Mouse (Mus musculus): Measurements from ENCODE around the gene C7. TPM values are rescaled to one million over a fixed set of nuclear protein-coding genes. Genes with fewer than 3 reads are reported as not detected.
"Not testable (repeated sequence)": the region's sequence is repeated elsewhere in the genome, so short reads cannot be mapped to it uniquely, and the experiment has no call there.

The C7 gene
- 6.2 and 7.6 TPM in 2 replicates for total RNA-seq (2021)
- long read RNA-seq, experiment 1, transcript C7-201 (18 exons, 2,676 nt), result major isoform, 6 of 8 reads
- long read RNA-seq, experiment 1, partial matches to known transcripts, result 0 of 8 reads
- long read RNA-seq, experiment 1, other reads (novel, unspliced or antisense), result 2 of 8 reads
- long read RNA-seq, experiment 2, partial matches to known transcripts, result 1 of 3 reads
- long read RNA-seq, experiment 2, other reads (novel, unspliced or antisense), result 0 of 3 reads

GRCm38 (mm10) chr15:5063635-5064034, at the start of gene C7:
C7 (minus strand) TSS chr15:5063740.
- DNase-seq, result no peak

GRCm38 (mm10) chr15:5112651-5113050, 49.1 kb upstream of the C7 start:
- DNase-seq, result no peak

- no peak for DNase-seq
Measured at GRCm38 (mm10) chr15:5108655-5109040, 45.1 kb upstream of the C7 start.

- DNase-seq, result no peak
Measured at GRCm38 (mm10) chr15:5107686-5108654, 44.4 kb upstream of the C7 start, which contains the start of gene Card6. Card6 (minus strand) TSS chr15:5108539.

- DNase-seq, result no peak
Measured at GRCm38 (mm10) chr15:5106293-5106692, 42.8 kb upstream of the C7 start.

- no peak for DNase-seq
Measured at GRCm38 (mm10) chr15:5105891-5106290, 42.4 kb upstream of the C7 start.

- no peak for DNase-seq
Measured at GRCm38 (mm10) chr15:5102312-5102711, 38.8 kb upstream of the C7 start.

- DNase-seq, result no peak
Measured at GRCm38 (mm10) chr15:5097376-5097775, 33.8 kb upstream of the C7 start.

- no peak for DNase-seq
Measured at GRCm38 (mm10) chr15:5095534-5096301, 32.2 kb upstream of the C7 start.

GRCm38 (mm10) chr15:5090131-5090530, 26.6 kb upstream of the C7 start:
- DNase-seq, result no peak

GRCm38 (mm10) chr15:5088850-5089608, 25.5 kb upstream of the C7 start:
- no peak for DNase-seq

GRCm38 (mm10) chr15:5086162-5086561, 22.6 kb upstream of the C7 start:
- no peak for DNase-seq

GRCm38 (mm10) chr15:5081235-5081634, 17.7 kb upstream of the C7 start:
- no peak for DNase-seq

- DNase-seq, result peak; percentile 34
Measured at GRCm38 (mm10) chr15:5068801-5069518, 5.4 kb upstream of the C7 start.

GRCm38 (mm10) chr15:5045560-5046284, 17.8 kb downstream of the C7 start:
- no peak for DNase-seq

- no peak for DNase-seq
Measured at GRCm38 (mm10) chr15:5029256-5029655, 34.3 kb downstream of the C7 start.

GRCm38 (mm10) chr15:5023479-5024265, 39.9 kb downstream of the C7 start:
- DNase-seq, result not testable (repeated sequence)

- peak; percentile 7 for DNase-seq
Measured at GRCm38 (mm10) chr15:5009644-5010107, 53.9 kb downstream of the C7 start.

GRCm38 (mm10) chr15:5003503-5004196, 59.9 kb downstream of the C7 start:
- DNase-seq, result no peak
